Mouse (Mus musculus): Measurements from ENCODE around the gene Katnal1. TPM values are rescaled to one million over a fixed set of nuclear protein-coding genes. Genes with fewer than 3 reads are reported as not detected.

The Katnal1 gene
- 8.6 TPM for polyA plus RNA-seq (2017; shearing (Covaris generic))

GRCm38 (mm10) chr5:148929116-148929449 lies at the start of gene Katnal1:
Gene Katnal1, minus strand, starts transcription at chr5:148929320.

Other genes with a start within 250 kb of the Katnal1 start
- gene Gm42791, start 65.8 kb upstream of the Katnal1 start, polyA plus RNA-seq (2017; shearing (Covaris generic)) = 1.7 TPM